Mouse (Mus musculus): ENCODE measurements around the gene Kifc3.
"Not testable (repeated sequence)": the region's sequence is repeated elsewhere in the genome, so short reads cannot be mapped to it uniquely, and the experiment has no call there.

Kifc3 gene

GRCm38 (mm10) chr8:95202649-95203275 lies at the start of gene Kifc3:
Gene Kifc3, minus strand, starts transcription at chr8:95202812.
- in situ Hi-C loops (cut with MboI): loop anchor here (25.0 kb wide), 1 partner anchor 265 kb away; no protein-coding TSS in a partner anchor

GRCm38 (mm10) chr8:95252056-95252455 lies 49.4 kb upstream of the Kifc3 start:
- in situ Hi-C loops (cut with MboI): loop anchor here (10.0 kb wide), 1 partner anchor 73 kb away; no protein-coding TSS in a partner anchor

DNA sequence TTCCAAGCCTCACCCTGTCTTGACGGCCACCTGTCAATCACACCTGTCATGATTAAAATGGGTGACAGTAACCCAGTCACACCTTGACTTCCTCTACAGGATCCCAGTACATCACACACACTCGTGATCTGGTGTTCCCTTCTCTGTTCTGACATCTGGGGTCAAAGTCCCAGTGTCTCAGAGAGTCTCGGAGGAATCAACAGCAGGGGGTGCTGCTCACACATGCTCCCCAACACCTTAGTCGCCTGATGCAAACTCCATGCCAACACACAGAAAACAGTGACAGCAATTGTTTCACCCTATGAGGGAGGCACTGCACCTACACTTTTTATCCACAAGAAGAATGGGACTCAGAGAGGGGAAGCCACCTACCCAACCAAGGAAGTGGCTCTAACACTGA lies 47.2 kb upstream of the Kifc3 start:
- in situ Hi-C loops (cut with MboI): loop anchor here (10.0 kb wide), 1 partner anchor 75 kb away; no protein-coding TSS in a partner anchor

- in situ Hi-C loops (cut with MboI): no loop called here
Observed at GRCm38 (mm10) chr8:95247277-95247676, 44.7 kb upstream of the Kifc3 start.

GRCm38 (mm10) chr8:95245180-95245579 lies 42.6 kb upstream of the Kifc3 start:
- in situ Hi-C loops (cut with MboI): no loop called here

DNA sequence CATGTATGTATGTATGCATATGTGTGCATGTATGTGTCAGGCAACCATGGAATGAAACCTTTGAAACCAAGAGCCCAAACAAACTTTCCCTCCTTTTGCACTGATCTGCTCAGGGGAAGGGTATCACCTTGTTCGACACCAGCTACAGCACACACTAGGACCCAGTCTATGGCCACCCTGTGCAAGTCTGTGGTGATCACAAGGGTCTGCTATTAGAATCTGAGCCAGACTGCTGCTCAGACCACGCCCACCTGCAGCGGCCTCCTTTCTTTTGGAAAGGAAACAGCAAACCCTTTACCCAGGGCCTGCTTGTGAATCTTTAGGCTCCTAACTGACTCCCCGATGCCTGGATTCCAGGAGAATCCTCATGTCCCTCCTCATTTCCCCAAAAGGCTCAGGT lies 41.2 kb upstream of the Kifc3 start:
- in situ Hi-C loops (cut with MboI): no loop called here

- in situ Hi-C loops (cut with MboI): no loop called here
Observed at GRCm38 (mm10) chr8:95242826-95243571, 40.4 kb upstream of the Kifc3 start.

GRCm38 (mm10) chr8:95242099-95242825 lies 39.6 kb upstream of the Kifc3 start:
- in situ Hi-C loops (cut with MboI): no loop called here

DNA sequence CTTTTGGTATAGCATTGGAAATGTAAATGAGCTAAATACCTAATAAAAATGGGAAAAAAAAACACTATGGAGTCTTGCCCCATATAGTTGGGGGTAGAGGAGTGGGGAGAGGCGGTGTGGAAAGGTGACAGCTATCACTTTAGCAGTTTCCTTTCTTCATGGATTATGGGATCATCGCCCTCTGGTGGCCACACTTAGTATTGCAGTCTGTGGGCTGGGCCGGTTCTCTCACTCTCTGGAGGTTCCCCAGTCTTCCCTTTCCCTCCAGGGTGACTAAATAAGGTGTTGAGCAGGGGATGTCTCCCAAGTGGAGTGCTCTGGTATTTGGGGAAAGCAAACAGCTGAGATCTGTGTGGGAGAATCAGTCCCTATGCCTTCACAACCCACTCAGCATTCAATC lies 33.1 kb upstream of the Kifc3 start:
- in situ Hi-C loops (cut with MboI): no loop called here

DNA sequence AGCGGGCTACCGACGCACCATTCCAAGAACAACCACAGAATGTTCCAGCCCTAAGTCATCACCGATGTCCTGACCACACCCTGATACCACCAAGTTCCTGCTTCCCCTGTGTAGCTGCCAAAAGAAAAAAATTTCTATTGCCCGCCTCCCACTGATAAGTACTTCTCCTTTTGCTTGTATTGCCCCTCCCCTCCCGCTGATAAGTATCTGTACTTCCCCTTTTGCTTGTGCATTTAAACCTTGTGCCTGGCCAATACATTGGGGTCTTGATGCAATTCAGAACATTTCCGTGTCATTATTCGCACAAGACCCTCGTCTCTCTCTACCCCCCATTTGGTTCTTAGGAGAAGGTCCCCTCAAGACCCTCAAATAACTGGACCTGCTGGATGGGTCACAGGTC lies 27.5 kb upstream of the Kifc3 start:
- in situ Hi-C loops (cut with MboI): not testable (repeated sequence)

GRCm38 (mm10) chr8:95227151-95227468 lies 24.5 kb upstream of the Kifc3 start:
- in situ Hi-C loops (cut with MboI): no loop called here

DNA sequence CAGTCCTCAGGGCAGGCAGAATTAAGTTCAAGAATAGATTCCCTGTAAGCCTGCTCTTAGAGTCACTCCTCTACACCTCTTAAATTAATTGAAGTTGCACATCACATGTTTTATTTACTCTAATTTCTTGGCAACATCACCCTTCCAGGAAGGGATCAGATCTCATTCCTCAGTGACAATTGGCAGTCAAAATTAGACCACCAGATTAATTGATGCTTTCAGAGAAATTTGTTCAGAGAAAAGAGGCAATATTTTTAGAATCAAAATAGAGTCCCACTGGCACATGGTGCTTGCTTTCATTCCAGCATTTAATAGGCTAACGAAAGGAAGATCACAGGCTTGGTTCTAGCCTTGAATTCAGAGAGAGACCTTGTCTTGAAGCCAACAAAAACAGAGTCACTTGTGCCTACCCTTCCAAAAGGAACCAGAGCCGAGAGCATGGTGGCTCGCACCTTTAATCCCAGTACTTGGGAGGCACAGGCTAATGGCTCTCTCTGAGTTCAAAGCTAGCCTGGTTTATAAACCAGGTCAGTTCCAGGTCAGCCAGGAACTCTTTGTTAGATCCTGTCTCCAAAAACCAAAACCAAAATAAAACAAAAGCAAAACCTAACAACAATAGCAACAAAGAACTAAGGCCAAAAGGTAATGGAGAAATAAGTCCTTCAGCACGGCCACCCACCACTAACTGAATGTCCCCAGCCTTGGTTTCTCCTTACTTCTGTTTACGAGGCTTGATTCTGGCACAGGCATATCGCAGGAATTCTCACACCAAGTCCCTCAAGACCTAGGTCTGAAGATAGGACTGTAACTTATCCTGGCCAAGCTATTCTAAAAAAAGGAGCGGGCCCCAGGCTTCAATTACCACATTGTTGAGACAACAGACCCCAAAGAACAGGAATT lies 23.9 kb upstream of the Kifc3 start:
- in situ Hi-C loops (cut with MboI): no loop called here

- in situ Hi-C loops (cut with MboI): loop anchor here (25.0 kb wide), 1 partner anchor 287 kb away; no protein-coding TSS in a partner anchor
Observed at GRCm38 (mm10) chr8:95223969-95224368, 21.4 kb upstream of the Kifc3 start.

DNA sequence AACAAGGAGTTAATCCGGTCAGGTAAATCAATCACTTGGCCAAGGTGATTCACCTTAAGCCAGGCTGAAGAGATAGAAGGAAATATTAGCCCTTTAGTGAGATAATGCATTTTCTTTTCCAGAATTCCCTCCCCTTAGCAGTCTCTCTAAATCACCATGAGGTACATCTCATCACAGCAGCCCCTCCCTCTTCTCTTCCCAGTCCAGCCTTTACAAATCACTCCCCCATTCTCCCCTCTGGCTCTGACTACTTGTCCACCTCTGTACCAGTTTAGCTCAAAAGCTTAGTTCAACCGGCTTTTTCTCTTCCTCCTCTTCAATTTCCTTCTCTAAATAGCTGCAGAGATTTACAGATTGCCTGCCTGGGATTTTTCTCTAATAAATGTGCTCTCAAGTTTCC lies 18.4 kb upstream of the Kifc3 start:
- in situ Hi-C loops (cut with MboI): loop anchor here (25.0 kb wide), 1 partner anchor 284 kb away; no protein-coding TSS in a partner anchor

- in situ Hi-C loops (cut with MboI): loop anchor here (25.0 kb wide), 1 partner anchor 283 kb away; no protein-coding TSS in a partner anchor
Observed at GRCm38 (mm10) chr8:95220571-95220998, 18.0 kb upstream of the Kifc3 start.

- in situ Hi-C loops (cut with MboI): loop anchor here (25.0 kb wide), 1 partner anchor 282 kb away; no protein-coding TSS in a partner anchor
Observed at GRCm38 (mm10) chr8:95219623-95220022, 17.0 kb upstream of the Kifc3 start.

- in situ Hi-C loops (cut with MboI): loop anchor here (25.0 kb wide), 1 partner anchor 279 kb away; no protein-coding TSS in a partner anchor
Observed at GRCm38 (mm10) chr8:95215709-95216360, 13.2 kb upstream of the Kifc3 start.

DNA sequence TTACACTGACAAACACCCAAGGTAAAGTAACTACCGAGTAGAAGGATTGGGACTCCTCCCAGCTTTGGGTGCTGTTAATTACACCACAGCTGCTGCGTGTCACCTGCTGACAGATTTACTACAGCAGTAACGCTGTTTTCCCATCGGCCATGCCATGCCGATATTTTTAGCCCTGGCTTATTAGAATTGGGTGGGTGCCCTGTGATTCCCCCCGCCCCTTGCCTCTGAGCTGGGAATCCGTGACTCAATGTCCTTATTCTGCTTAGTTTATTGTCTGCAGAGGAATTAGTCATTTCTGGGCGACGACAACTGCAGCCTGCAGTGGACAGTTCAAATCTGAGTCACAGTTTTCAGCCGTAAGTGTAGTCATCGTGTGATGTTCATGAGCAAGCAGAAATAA lies 7.3 kb upstream of the Kifc3 start:
- in situ Hi-C loops (cut with MboI): loop anchor here (25.0 kb wide), 1 partner anchor 273 kb away; no protein-coding TSS in a partner anchor

DNA sequence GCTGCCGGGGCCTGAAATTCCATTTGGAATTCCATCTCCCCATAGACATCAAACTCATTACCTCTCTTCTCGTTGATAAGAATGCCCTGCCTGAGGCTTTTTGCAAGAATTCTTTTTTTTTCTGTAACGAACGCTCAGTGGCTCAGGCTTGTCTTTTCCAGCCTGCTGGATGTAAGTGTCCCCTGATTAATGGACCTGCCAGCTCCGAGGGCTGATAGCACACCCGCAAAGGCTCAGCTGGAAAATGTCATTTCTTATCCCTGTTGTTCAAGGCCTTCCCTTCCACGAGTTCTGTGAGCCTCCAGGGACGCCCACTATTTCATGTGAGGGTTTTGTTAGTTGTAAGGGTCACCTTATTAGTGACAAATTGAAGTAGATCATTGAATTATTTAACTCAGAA lies 3.3 kb upstream of the Kifc3 start:
- in situ Hi-C loops (cut with MboI): loop anchor here (25.0 kb wide), 1 partner anchor 269 kb away; no protein-coding TSS in a partner anchor

DNA sequence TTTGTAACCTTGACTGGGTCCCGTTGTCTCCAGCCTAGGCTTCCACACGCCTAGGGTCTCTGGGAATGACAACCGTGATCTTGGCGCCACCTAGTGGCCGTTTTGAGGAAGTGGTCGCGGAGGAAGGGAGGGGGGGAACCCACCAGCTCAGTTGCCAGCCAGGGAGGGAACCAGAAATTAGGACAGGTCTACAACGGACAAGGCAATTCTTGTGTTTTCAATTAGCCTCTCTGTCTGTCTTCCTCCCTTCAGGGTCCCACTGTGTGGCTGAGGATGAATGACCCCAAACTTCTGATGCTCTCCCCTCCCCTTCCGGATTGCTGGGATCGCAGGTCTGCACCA lies 1.4 kb upstream of the Kifc3 start:
- in situ Hi-C loops (cut with MboI): loop anchor here (25.0 kb wide), 1 partner anchor 267 kb away; no protein-coding TSS in a partner anchor
